Mouse (Mus musculus): ENCODE data around the gene Lrrc75a. TPM values are rescaled to one million over a fixed set of nuclear protein-coding genes. Genes with fewer than 3 reads are reported as not detected.

The Lrrc75a gene
- polyA plus RNA-seq, 1 experiment from 2014 or later, result 14.3 TPM

- DNase-seq (ENCODE audit: low spot score) (no peak), ATAC-seq (replicated peaks; ENCODE audit: low FRiP score) (no peak)
- WGBS, result 71% methylated on average over 8 of the region's 8 CpGs
- Histone ChIP-seq H3K36me3 (ENCODE audit: control insufficient read depth, insufficient read depth, low read length) (no peaks in the 10 kb centered on the region), H3K9ac (ENCODE audit: low read length) (no peak overlapping the region), H3K27me3 (ENCODE audit: control insufficient read depth, insufficient read depth, low read length) (no peaks in the 10 kb centered on the region), H3K4me3 (ENCODE audit: low read depth, low read length) (no peak overlapping the region), H3K9me3 (ENCODE audit: control insufficient read depth, low read length) (no peaks in the 10 kb centered on the region), H3K4me2 (ENCODE audit: low read depth, low read length, severe bottlenecking) (no peak overlapping the region), H3K4me1 (replicated peaks; ENCODE audit: control insufficient read depth, insufficient read depth, low read length) (peaks cover 14% of the 10 kb centered on the region; the same call in 1 of the 2 replicates), H3K27ac (ENCODE audit: low read depth, low read length) (no peak overlapping the region)
Measured at GRCm38 (mm10) chr11:62643011-62643631, 5.2 kb downstream of the Lrrc75a start.

DNA sequence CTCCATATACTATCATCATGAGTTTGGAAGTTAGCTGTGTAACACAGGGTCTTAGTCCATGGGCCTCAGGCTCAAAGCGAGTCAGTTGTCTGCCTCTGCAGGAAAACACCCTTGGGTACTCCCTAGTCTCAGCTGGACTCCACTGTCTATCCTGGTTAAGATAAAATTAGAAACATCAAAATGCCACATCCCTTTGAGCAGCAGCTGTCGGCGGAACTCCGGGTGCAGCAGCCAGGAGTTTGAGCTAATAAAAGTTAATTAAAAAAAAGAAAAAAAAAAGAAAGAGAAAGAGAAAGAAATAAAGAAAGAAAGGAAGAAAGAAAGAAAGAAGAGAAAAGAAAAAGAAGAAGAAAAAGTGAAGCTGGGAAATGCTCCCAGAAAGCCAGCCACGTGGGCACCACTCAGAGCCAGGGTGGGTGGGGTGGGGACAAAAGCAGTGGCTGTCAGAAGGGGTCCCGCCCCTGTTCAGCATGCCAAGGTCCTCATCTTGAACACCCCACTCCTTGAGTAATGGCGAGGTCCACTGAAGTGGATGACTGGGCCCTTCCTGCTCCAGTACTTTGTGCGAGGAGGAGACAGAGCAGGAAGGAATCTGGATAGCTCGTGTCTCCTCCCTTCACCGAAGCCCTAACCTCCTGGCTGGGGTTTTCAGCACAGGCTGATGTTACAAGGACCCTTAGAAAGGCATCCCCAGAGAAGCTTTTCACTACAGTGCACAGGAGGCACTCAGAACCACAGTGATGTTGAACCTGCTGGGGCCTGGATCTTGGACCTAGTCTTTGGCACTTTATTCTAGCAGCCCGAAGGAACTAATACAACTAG lies 6.1 kb downstream of the Lrrc75a start:
- Histone ChIP-seq H3K4me3 (ENCODE audit: low read depth, low read length) (no peak overlapping the region), H3K9me3 (ENCODE audit: control insufficient read depth, low read length) (no peaks in the 10 kb centered on the region), H3K36me3 (ENCODE audit: control insufficient read depth, insufficient read depth, low read length) (no peaks in the 10 kb centered on the region), H3K9ac (ENCODE audit: low read length) (no peak overlapping the region), H3K4me2 (ENCODE audit: low read depth, low read length, severe bottlenecking) (no peak overlapping the region), H3K27me3 (ENCODE audit: control insufficient read depth, insufficient read depth, low read length) (no peaks in the 10 kb centered on the region), H3K4me1 (replicated peaks; ENCODE audit: control insufficient read depth, insufficient read depth, low read length) (peaks cover 11% of the 10 kb centered on the region; the same call in 1 of the 2 replicates), H3K27ac (ENCODE audit: low read depth, low read length) (no peak overlapping the region)
- ATAC-seq (replicated peaks; ENCODE audit: low FRiP score) (no peak), DNase-seq (ENCODE audit: low spot score) (no peak)
- WGBS, result 69% methylated on average over 11 of the region's 11 CpGs

- H3K27me3 ChIP-seq (ENCODE audit: control insufficient read depth, insufficient read depth, low read length), result no peaks in the 10 kb centered on the region
- H3K27ac ChIP-seq (ENCODE audit: low read depth, low read length), result no peak overlapping the region
- H3K36me3 ChIP-seq (ENCODE audit: control insufficient read depth, insufficient read depth, low read length), result no peaks in the 10 kb centered on the region
- DNase-seq (ENCODE audit: low spot score), result no peak
- H3K4me1 ChIP-seq (replicated peaks; ENCODE audit: control insufficient read depth, insufficient read depth, low read length), result peaks cover under 1% of the 10 kb centered on the region; the same call in 1 of the 2 replicates
- H3K4me2 ChIP-seq (ENCODE audit: low read depth, low read length, severe bottlenecking), result no peak overlapping the region
- no peak for ATAC-seq (replicated peaks; ENCODE audit: low FRiP score)
- H3K9ac ChIP-seq (ENCODE audit: low read length), result no peak overlapping the region
- H3K9me3 ChIP-seq (ENCODE audit: control insufficient read depth, low read length), result no peaks in the 10 kb centered on the region
- WGBS, result 83% methylated on average over 3 of the region's 3 CpGs
- H3K4me3 ChIP-seq (ENCODE audit: low read depth, low read length), result no peak overlapping the region
Measured at GRCm38 (mm10) chr11:62640378-62640777, 7.9 kb downstream of the Lrrc75a start.

DNA sequence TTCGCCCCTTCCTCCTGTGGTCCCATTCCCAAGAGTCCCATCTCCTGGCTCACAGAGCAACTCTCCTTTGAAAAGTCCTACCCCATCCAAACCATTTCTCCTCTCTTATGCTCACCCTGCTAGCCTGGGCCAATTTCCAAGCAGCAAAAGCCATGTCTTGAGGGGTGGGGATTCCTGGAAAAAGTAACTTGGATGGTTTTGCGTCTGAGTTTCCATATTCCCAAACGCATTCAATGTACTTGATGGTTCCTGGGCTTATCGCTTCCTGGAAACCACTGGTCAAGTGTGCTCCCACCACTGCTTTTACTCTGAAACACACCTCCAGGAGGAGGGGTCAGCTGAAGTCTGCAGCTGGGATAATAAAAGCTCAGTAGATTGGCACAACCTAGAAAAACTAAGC lies 9.9 kb downstream of the Lrrc75a start:
- no peak overlapping the region for H3K27ac ChIP-seq (ENCODE audit: low read depth, low read length)
- WGBS, result 95% methylated on average over 4 of the region's 4 CpGs
- H3K9ac ChIP-seq (ENCODE audit: low read length), result no peak overlapping the region
- ATAC-seq (replicated peaks; ENCODE audit: low FRiP score) (no peak), DNase-seq (ENCODE audit: low spot score) (no peak)
- no peaks in the 10 kb centered on the region for H3K9me3 ChIP-seq (ENCODE audit: control insufficient read depth, low read length)
- H3K4me1 ChIP-seq (replicated peaks; ENCODE audit: control insufficient read depth, insufficient read depth, low read length), result no peaks in the 10 kb centered on the region; the same call in 1 of the 2 replicates
- H3K36me3 ChIP-seq (ENCODE audit: control insufficient read depth, insufficient read depth, low read length), result no peaks in the 10 kb centered on the region
- no peaks in the 10 kb centered on the region for H3K27me3 ChIP-seq (ENCODE audit: control insufficient read depth, insufficient read depth, low read length)
- no peak overlapping the region for H3K4me2 ChIP-seq (ENCODE audit: low read depth, low read length, severe bottlenecking)
- no peak overlapping the region for H3K4me3 ChIP-seq (ENCODE audit: low read depth, low read length)

DNA sequence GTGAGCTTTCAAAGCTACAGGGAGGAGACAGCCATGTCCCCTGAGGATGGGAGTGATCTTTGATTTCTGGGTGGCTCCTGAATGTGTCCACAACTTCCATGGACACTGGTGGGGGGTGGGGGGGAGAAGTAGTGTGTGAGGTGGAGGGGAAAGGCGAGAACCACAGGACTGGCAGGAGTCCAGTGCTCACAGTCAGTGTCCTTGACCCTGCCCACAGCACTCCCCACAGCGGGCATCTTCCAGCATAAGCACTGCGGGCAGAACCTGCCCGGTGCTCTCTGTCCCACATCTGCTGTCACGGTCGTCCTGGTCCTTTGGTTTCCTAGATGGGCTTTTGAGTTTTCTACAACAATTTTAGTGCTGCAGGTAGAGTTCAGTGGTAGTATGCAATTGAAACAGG lies 10.5 kb downstream of the Lrrc75a start:
- Histone ChIP-seq H3K27ac (ENCODE audit: low read depth, low read length) (no peak overlapping the region), H3K4me3 (ENCODE audit: low read depth, low read length) (no peak overlapping the region), H3K9me3 (ENCODE audit: control insufficient read depth, low read length) (no peaks in the 10 kb centered on the region), H3K4me2 (ENCODE audit: low read depth, low read length, severe bottlenecking) (no peak overlapping the region), H3K4me1 (replicated peaks; ENCODE audit: control insufficient read depth, insufficient read depth, low read length) (no peaks in the 10 kb centered on the region), H3K36me3 (ENCODE audit: control insufficient read depth, insufficient read depth, low read length) (no peaks in the 10 kb centered on the region), H3K27me3 (ENCODE audit: control insufficient read depth, insufficient read depth, low read length) (no peaks in the 10 kb centered on the region), H3K9ac (ENCODE audit: low read length) (no peak overlapping the region)
- ATAC-seq (replicated peaks; ENCODE audit: low FRiP score) (no peak), DNase-seq (ENCODE audit: low spot score) (no peak)
- WGBS, result 89% methylated on average over 6 of the region's 6 CpGs

DNA sequence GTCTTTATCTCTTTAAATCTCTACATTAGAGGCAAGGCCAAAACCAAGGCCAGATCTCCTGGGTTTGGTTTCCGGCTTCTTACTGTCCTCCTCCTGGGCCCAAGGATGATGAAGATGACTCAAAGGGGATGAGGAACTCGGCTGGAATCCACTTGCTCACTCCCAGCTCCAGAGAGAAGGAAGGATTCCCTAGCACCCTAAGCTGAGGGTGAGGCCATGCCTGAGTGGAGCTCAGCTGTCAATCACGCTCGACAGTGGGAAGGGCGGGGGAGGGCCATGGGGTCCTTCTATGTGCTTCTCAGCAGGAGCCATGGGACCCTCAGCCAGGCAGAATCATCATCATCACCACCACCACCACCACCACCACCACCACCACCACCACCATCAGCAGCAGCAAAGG lies 10.9 kb downstream of the Lrrc75a start:
- DNase-seq (ENCODE audit: low spot score) (no peak), ATAC-seq (replicated peaks; ENCODE audit: low FRiP score) (no peak)
- H3K27me3 ChIP-seq (ENCODE audit: control insufficient read depth, insufficient read depth, low read length), result no peaks in the 10 kb centered on the region
- H3K4me1 ChIP-seq (replicated peaks; ENCODE audit: control insufficient read depth, insufficient read depth, low read length), result no peaks in the 10 kb centered on the region
- no peak overlapping the region for H3K27ac ChIP-seq (ENCODE audit: low read depth, low read length)
- no peaks in the 10 kb centered on the region for H3K36me3 ChIP-seq (ENCODE audit: control insufficient read depth, insufficient read depth, low read length)
- no peaks in the 10 kb centered on the region for H3K9me3 ChIP-seq (ENCODE audit: control insufficient read depth, low read length)
- H3K4me2 ChIP-seq (ENCODE audit: low read depth, low read length, severe bottlenecking), result no peak overlapping the region
- H3K4me3 ChIP-seq (ENCODE audit: low read depth, low read length), result no peak overlapping the region
- H3K9ac ChIP-seq (ENCODE audit: low read length), result no peak overlapping the region
- WGBS, result 78% methylated on average over 5 of the region's 5 CpGs

DNA sequence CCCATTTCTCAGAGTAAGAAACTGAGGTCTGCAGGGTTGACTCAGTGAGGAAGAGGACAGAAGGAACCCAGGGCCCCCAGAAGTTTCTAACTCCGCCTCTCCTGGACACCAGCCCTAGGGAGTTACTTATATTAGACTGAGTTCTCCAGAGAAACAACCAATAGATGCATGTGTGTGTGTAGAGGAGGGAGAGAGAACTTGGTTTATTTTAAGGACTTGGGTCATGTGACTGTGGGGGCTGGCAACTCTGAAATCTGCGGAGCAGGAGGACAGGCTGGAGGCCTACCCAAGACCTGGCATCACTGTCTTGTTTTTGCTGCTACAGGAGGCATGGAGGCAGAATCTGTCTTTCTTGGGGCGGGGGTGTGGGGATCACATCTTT lies 11.5 kb downstream of the Lrrc75a start:
- DNase-seq (ENCODE audit: low spot score), result no peak
- WGBS, result 81% methylated on average over 3 of the region's 3 CpGs
- H3K4me1 ChIP-seq (replicated peaks; ENCODE audit: control insufficient read depth, insufficient read depth, low read length), result no peaks in the 10 kb centered on the region
- H3K4me2 ChIP-seq (ENCODE audit: low read depth, low read length, severe bottlenecking), result no peak overlapping the region
- no peaks in the 10 kb centered on the region for H3K36me3 ChIP-seq (ENCODE audit: control insufficient read depth, insufficient read depth, low read length)
- no peak overlapping the region for H3K9ac ChIP-seq (ENCODE audit: low read length)
- no peak for ATAC-seq (replicated peaks; ENCODE audit: low FRiP score)
- no peaks in the 10 kb centered on the region for H3K27me3 ChIP-seq (ENCODE audit: control insufficient read depth, insufficient read depth, low read length)
- H3K9me3 ChIP-seq (ENCODE audit: control insufficient read depth, low read length), result no peaks in the 10 kb centered on the region
- no peak overlapping the region for H3K27ac ChIP-seq (ENCODE audit: low read depth, low read length)
- no peak overlapping the region for H3K4me3 ChIP-seq (ENCODE audit: low read depth, low read length)

DNA sequence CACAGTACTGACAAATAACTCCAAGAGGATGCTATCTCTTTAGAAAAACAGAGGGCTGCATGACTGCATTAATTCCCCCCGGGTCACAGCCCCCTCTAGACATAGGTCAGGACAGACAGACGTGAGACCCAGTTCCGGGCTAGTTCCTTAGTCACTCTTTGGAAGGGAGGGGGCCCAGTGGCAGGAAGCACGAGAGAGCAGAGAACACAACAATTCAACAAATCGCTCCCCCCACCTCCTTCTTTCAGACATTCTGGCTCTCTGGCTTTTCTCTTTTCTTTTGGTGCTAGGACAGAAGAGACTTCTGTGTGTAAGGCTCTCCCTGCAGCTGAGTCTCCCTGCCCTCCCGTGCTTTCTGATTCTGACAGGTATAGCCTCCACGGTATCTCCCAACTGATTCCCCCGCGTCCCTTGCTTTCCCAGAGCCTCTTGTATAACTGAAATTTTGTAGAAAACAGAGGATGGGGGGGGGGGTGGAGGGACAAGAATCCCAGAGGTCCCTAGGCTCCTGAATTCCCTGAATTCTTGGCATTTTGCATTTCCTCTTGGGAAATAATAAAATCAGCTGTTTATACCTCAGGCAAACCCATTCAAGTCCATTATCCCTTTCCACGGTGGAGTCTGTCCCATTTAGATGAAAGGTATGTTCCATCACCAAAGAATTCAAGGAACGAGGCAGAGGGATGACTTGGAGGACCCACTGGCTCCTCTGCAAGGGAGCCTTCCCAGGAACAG lies 12.1 kb downstream of the Lrrc75a start:
- no peak overlapping the region for H3K4me3 ChIP-seq (ENCODE audit: low read depth, low read length)
- H3K36me3 ChIP-seq (ENCODE audit: control insufficient read depth, insufficient read depth, low read length), result no peaks in the 10 kb centered on the region
- WGBS, result 67% methylated on average over 11 of the region's 11 CpGs
- H3K4me1 ChIP-seq (replicated peaks; ENCODE audit: control insufficient read depth, insufficient read depth, low read length), result peaks cover 3% of the 10 kb centered on the region
- H3K27me3 ChIP-seq (ENCODE audit: control insufficient read depth, insufficient read depth, low read length), result no peaks in the 10 kb centered on the region
- H3K9me3 ChIP-seq (ENCODE audit: control insufficient read depth, low read length), result no peaks in the 10 kb centered on the region
- ATAC-seq (replicated peaks; ENCODE audit: low FRiP score), result no peak
- H3K4me2 ChIP-seq (ENCODE audit: low read depth, low read length, severe bottlenecking), result no peak overlapping the region
- no peak overlapping the region for H3K27ac ChIP-seq (ENCODE audit: low read depth, low read length)
- H3K9ac ChIP-seq (ENCODE audit: low read length), result no peak overlapping the region
- DNase-seq (ENCODE audit: low spot score), result no peak
